Mouse (Mus musculus) urinary bladder, adult 18-20 months (tissue): ENCODE measurements at regions not wholly inside any gene's neighbourhood (a gene's known extent, or its start where the extent isn't known, plus 50 kb on each side); places are given as distances from the start of the nearest gene placed in this dataset.

Experiments used
- DNase-seq, 2 experiments: peaks; one replicate each; pipeline ENCODE4 v3.0.0; 2022; ENCODE audit warnings: low spot score in 2 of 2, mixed read lengths in 2 of 2

DNA sequence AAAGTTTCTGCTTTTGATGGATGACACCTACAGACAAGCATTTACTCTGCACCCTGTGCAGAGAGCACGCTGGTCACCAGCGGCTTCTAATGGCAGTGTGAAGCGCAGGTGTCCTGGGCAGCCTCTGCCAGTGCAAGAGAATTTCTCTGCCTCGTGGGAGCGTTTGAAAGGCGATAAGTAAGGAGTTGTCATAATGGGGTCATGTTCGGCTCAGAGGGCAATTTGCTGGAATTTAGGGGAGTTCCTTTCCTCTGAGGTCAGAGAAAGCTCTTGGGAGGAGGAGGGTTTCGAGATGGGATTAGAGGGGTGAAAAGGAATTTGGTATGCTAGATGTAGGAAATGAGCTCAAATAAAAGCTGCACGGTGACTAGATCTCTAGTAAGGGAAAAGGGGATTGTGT lies 144.5 kb downstream of the Ttc32 start:
- DNase-seq = no peak

- DNase-seq = no peak
Observed at GRCm38 (mm10) chr12:9176198-9176597, 146.4 kb downstream of the Ttc32 start.

DNA sequence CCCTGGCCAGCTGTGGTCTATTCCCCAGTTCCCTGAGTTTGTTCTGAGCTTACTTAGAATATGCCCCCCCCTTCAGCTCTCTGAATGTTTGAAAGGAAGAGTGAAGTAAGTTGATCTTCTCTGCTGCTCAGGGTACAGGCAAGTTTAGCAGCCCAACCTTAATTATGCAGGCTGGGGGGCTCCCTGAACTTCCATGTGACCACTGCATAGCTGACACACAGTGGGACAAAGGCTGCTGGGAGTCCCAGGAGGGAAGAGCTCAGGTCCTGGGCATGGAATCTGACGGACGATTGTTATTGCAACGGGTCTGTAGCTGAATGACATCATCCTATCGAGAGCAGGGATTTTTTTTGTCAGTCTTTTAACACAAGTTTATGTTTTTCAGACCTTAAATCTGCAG lies 148.8 kb downstream of the Ttc32 start:
- no peak for DNase-seq

DNA sequence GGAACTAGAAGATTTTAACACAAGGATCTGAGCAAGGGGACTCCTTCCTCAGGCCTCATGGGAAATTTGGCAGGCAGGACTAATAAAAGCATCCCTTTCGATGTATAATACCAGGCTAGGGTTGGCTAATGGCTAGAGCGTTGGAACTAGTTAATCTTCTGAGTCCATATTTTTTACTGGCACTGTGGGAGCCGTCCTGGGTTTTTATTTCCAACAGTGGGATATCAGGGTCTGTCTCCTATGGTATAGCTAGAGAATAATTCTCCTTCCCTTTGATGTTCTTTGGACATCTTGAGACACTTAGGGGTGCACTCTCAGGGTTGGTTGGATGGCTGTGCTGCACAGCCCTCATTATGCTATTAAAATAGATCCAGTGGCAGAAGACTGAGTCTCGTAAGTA lies 150.9 kb downstream of the Ttc32 start:
- DNase-seq = no peak

- no peak for DNase-seq
Observed at GRCm38 (mm10) chr12:9191721-9192120, 161.9 kb downstream of the Ttc32 start.

DNA sequence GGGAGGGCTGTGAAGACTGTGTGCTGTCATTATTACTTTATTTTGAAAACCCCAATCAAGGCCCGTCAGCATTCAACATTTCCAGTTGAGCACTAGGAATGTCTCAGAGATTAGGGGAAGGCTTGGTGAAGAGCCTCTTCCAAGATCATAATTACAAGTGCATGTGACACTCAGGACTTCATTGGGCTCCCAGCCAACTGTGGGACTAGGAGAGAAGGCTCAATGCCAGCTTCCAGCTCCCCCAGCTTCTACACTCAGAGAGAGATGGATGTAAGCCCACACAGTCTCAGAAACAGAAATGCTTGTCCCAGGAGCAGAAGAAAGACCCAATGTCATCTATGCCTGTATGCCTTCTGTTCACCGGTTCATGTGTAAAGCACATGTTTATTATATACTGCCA lies 169.5 kb downstream of the Ttc32 start:
- no peak for DNase-seq

DNA sequence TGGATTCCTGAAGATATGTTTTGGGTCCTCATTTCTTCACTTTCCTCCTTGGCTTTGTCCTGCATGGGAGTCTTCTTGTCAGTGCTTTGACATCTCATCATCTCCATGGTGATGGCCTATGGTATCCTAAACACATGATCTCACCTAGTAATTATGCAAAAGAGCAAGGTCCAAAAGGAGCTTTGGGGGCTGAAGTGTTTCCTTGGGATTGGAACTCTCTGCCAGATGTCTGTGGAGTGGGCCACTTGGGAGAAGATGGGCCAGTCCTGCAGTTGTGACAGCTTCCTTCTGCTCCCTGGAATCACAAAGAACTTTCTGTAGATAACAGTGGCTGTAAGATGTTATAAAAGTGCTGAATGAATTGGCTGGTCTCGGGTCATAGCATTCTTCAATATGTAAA lies 182.4 kb downstream of the Ttc32 start:
- no peak for DNase-seq

DNA sequence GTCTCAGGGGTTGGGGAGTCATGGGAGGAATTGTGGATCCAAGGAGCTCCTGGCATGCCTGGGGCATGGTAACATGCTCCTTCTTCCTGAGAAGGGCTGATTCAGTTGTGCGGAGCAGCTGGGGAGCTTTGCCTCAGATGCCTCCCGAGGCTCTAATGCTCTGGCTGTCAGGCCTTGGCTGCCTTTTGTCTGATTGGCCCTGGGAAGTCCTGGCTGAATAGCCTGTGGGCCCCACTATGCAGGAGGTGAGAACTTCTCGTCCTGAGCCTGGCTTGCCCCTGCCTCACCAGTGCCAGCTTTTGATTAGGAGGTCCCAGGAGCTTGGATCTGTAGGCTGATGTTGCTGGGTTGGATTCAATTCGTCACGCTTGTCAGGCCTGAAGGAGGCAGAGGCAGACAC lies 195.2 kb downstream of the Ttc32 start:
- no peak for DNase-seq

- DNase-seq = no peak
Observed at GRCm38 (mm10) chr12:9227901-9228300, 198.1 kb downstream of the Ttc32 start.

DNA sequence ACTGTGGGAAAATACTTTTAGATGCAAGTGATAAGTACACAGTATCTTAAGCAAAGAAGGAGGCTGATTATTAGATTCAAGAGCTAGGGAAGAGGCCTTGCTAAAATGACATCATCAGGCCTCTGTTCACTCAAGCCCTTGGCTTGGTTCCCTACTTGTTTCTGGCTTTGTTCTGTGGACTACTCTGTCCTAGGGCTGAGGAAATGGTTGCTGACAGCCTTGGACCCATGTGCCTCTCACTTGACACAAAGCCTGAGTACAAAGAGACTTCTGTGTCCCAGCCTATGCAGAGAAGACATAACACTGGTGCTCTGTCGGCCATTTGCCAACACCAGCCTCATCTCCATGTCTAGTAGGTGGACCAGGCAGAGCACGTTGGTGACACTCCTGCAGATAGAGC lies 198.7 kb downstream of the Ttc32 start:
- DNase-seq = no peak

DNA sequence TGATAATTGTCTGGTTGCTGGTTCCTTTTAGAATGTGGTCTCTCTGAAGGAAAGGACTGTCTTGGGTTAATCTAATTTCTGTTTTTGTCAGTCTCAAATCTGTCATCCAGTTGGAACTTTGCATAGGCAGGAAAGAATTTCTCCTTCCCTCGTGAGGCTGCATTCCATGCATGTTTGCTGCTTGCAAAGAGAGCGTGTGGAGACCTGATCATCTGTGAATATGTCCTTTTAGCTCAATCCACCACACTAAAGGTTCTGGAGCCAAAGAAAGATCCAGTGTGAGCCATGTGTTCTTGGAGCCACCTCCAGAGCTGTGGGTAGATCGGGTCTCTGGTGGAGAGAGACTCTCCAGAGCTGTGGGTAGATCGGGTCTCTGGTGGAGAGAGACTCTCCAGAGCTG lies 200.2 kb downstream of the Ttc32 start:
- no peak for DNase-seq

- DNase-seq = no peak
Observed at GRCm38 (mm10) chr12:9230576-9230975, 200.8 kb downstream of the Ttc32 start.

- no peak for DNase-seq
Observed at GRCm38 (mm10) chr12:9232431-9232830, 202.6 kb downstream of the Ttc32 start.

GRCm38 (mm10) chr12:9235866-9236265 lies 206.1 kb downstream of the Ttc32 start:
- DNase-seq = no peak

DNA sequence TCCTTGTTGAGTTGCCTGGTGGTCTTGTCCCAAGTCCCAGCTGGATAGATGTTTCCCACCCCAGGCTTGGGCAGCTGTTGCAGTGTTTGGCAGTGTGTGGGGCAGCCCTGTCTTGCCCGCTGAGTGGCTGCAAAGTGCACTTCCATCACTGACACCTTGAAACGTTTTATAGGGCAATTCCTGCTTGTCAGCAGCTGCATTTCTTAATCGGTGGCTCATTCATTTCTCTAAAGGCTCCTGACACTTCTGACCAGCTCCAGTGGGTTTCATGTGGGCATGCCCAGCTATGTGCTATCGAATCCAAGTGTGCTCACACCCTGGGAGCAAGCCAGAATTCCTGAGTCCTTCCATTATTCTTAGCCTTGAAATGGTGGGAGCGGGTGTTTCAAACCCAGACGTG lies 207.7 kb downstream of the Ttc32 start:
- DNase-seq = no peak

GRCm38 (mm10) chr12:9237955-9238354 lies 208.2 kb downstream of the Ttc32 start:
- no peak for DNase-seq

DNA sequence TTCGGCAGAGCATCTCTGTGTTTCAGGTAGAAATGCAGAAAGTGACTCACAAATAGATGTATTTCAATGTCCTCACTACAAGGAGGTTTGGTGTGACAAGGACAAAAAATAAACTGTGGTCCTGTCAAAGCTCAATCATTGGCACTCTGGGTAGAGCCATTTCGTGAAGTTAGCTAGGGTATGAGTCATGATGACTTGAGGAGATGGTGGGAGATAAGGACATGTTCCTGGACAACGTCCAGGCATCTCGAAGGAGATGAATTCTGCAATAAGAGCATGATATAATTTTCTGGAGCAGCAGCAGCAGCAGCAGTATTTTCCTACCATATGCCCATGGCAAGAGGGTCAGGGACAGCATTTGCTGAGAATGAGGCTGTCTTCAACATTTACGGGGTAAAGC lies 217.7 kb downstream of the Ttc32 start:
- DNase-seq = no peak

- DNase-seq = peak in 1 of 2 experiments; percentile 33
Observed at GRCm38 (mm10) chr12:9251772-9252171, 222.0 kb downstream of the Ttc32 start.

DNA sequence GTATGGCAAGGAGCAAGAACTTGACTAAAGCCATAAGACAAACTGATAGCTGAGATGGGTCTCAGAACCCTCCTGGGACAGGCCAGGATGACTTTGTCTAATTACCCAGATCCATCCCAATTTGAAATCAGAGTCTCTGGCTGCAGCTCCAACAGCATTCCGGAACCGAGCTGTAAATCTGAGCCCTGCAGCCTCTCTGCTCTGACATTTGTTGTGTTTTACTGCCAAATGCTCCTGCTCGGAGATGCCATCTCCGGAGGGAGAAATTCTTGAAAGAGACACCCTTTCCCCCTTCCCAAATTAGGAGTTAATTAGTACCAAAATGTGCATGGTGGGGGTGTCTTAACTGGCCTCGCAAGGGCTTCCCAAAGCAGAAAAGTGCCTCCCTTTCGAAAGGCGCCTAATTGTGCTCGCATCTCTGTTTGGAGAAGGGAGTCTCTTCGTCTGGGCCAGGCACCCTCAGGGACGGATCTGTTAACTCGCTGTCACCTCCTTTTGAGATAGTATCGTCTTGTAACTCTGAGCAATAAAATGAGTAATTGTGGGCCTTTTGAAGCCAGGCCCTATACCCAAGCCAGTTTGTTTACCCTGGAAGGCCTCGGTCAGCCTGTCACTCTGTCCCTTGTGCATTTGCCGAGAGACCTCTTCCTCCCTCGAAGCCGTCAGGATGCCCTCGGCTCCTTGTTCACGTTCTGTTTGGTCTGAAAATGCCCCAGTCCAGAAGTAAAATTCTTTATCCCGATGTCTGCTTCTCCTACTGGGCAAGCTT lies 223.7 kb downstream of the Ttc32 start:
- DNase-seq = no peak

- DNase-seq = no peak
Observed at GRCm38 (mm10) chr12:9254301-9254860, 224.6 kb downstream of the Ttc32 start.

GRCm38 (mm10) chr12:9255661-9256486 lies 226.1 kb downstream of the Ttc32 start:
- no peak for DNase-seq

GRCm38 (mm10) chr12:9256487-9256820 lies 226.7 kb downstream of the Ttc32 start:
- DNase-seq = no peak

DNA sequence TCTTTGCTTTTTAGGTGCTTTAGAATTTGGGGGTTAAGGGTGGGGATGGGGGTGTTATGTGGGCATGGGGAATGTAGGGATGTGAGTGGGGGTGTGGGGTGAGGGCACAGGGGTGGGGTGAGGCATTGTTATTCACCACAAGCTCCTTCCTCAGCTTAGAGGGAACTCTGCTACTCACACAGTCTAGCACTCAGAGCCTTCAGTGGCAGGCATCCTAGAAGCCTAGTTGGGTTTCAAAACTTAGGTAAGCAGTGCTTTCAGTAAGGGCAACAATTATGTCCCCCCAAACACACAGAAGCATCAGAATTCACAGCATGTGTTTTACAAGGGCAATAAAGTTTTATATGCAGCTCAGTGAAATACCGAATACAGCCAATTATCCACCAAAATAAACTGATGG lies 228.4 kb downstream of the Ttc32 start:
- no peak for DNase-seq
